Comparison of ENCODE assay signal across 24 mouse cellular contexts in the genomic region with DNA sequence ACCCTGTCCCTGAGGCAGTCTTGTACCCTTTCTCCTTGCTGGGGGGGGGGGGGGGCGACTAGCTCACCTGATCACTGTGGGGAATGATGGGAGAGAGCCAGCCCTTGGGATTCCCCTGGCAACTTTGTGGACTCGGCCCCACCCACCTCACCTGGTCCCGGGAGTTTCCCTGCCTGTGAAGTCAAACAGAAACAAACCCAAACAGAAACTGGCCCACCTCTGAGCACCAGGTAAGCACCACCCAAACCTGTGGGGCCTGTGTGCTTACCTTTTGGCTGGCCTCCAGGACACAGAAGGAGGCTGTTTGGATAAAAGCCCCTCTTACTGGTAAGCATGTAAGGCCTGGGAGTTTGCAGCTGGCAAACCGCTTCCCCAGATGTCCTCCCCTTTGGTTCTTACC. TPM values are rescaled to one million over a fixed set of nuclear protein-coding genes. Genes with fewer than 3 reads are reported as not detected.
DNase-seq lines count a peak whose midpoint lies in the region; ATAC-seq lines count a peak whose summit lies in the region.
"Had no signal": no experiment of that assay in that cellular context is flagged by ENCODE, and none has a peak within 500 bp of the region (broad histone marks: within the 10 kb centered on the region; RNA-seq: fewer than 3 reads in every experiment).

No protein-coding gene starts in this region.

- no peak for ATAC-seq in forebrain, embryonic 16.5 days
- peak; percentile 39; the same call in 1 of the 2 replicates for ATAC-seq in lung, embryonic 15.5 days (ENCODE audit: borderline replicate concordance, extremely low read depth, low FRiP score, low TSS enrichment)
- ATAC-seq in stomach, embryonic 14.5 days (ENCODE audit: insufficient number of reproducible peaks, insufficient read depth, low FRiP score, low read depth): peak; percentile 81
- ATAC-seq: liver, postnatal 0 days had no signal

- peaks cover 29% of the 10 kb centered on the region for H3K4me1 ChIP-seq in forebrain, embryonic 10.5 days
- H3K4me1 ChIP-seq in forebrain, embryonic 16.5 days (replicated peaks; ENCODE audit: control insufficient read depth, insufficient read depth, low read length): no peaks in the 10 kb centered on the region; the same call in 1 of the 2 replicates
- H3K4me1 ChIP-seq in lung, embryonic 15.5 days: peaks cover 9% of the 10 kb centered on the region; the same call in 1 of the 2 replicates
- peaks cover 20% of the 10 kb centered on the region for H3K4me1 ChIP-seq in stomach, embryonic 14.5 days (ENCODE audit: control insufficient read depth, insufficient read depth, low read length)
- H3K4me1 ChIP-seq: heart, embryonic 12.5 days had no signal

- no peaks in the 10 kb centered on the region for H3K9me3 ChIP-seq in forebrain, embryonic 10.5 days
- no peaks in the 10 kb centered on the region for H3K9me3 ChIP-seq in forebrain, embryonic 16.5 days (ENCODE audit: control insufficient read depth, low read length)
- H3K9me3 ChIP-seq in lung, embryonic 15.5 days: no peaks in the 10 kb centered on the region
- no peaks in the 10 kb centered on the region for H3K9me3 ChIP-seq in stomach, embryonic 14.5 days (ENCODE audit: control insufficient read depth, low read depth, low read length)
- H3K9me3 ChIP-seq: embryonic facial prominence, embryonic 15.5 days; heart, embryonic 12.5 days; hindbrain, embryonic 13.5 days had no signal

- H3K36me3 ChIP-seq in forebrain, embryonic 10.5 days (replicated peaks): no peaks in the 10 kb centered on the region
- no peaks in the 10 kb centered on the region for H3K36me3 ChIP-seq in forebrain, embryonic 16.5 days (ENCODE audit: control insufficient read depth, insufficient read depth)
- H3K36me3 ChIP-seq in lung, embryonic 15.5 days: no peaks in the 10 kb centered on the region
- H3K36me3 ChIP-seq in stomach, embryonic 14.5 days (ENCODE audit: control insufficient read depth, insufficient read depth, low read length): no peaks in the 10 kb centered on the region
- H3K36me3 ChIP-seq: embryonic facial prominence, embryonic 15.5 days; heart, embryonic 12.5 days; hindbrain, embryonic 13.5 days had no signal

- H3K27ac ChIP-seq in forebrain, embryonic 10.5 days: peak overlapping the region; percentile 6; the same call in 1 of the 2 replicates
- no peak overlapping the region for H3K27ac ChIP-seq in forebrain, embryonic 16.5 days (ENCODE audit: low read length)
- peak overlapping the region; percentile 37; the same call in 1 of the 2 replicates for H3K27ac ChIP-seq in lung, embryonic 15.5 days
- peak overlapping the region; percentile 63; the same call in 1 of the 2 replicates for H3K27ac ChIP-seq in stomach, embryonic 14.5 days (ENCODE audit: low read length)
- H3K27ac ChIP-seq: embryonic facial prominence, embryonic 15.5 days; hindbrain, embryonic 13.5 days had no signal

- no peak overlapping the region for H3K9ac ChIP-seq in forebrain, embryonic 16.5 days (replicated peaks; ENCODE audit: low read depth, low read length)
- no peak overlapping the region for H3K9ac ChIP-seq in lung, embryonic 15.5 days
- H3K9ac ChIP-seq in stomach, embryonic 14.5 days (replicated peaks; ENCODE audit: low read depth, low read length): no peak overlapping the region
- H3K9ac ChIP-seq: embryonic facial prominence, embryonic 15.5 days; heart, embryonic 12.5 days; hindbrain, embryonic 13.5 days; liver, postnatal 0 days had no signal

- H3K27me3 ChIP-seq in forebrain, embryonic 10.5 days (ENCODE audit: poor library complexity, severe bottlenecking): no peaks in the 10 kb centered on the region
- no peaks in the 10 kb centered on the region for H3K27me3 ChIP-seq in forebrain, embryonic 16.5 days (replicated peaks; ENCODE audit: control insufficient read depth, insufficient read depth, low read length)
- H3K27me3 ChIP-seq in lung, embryonic 15.5 days: no peaks in the 10 kb centered on the region
- H3K27me3 ChIP-seq in stomach, embryonic 14.5 days (ENCODE audit: control insufficient read depth, insufficient read depth, low read length): no peaks in the 10 kb centered on the region
- H3K27me3 ChIP-seq: embryonic facial prominence, embryonic 15.5 days had no signal

- no peak overlapping the region for H3K4me2 ChIP-seq in forebrain, embryonic 16.5 days (ENCODE audit: low read length)
- no peak overlapping the region for H3K4me2 ChIP-seq in lung, embryonic 15.5 days
- H3K4me2 ChIP-seq in stomach, embryonic 14.5 days (replicated peaks; ENCODE audit: low read depth, low read length): no peak overlapping the region
- H3K4me2 ChIP-seq: embryonic facial prominence, embryonic 15.5 days; heart, embryonic 12.5 days; hindbrain, embryonic 13.5 days had no signal

- WGBS in forebrain, embryonic 10.5 days: 71% methylated on average over 4 of the region's 4 CpGs
- 62% methylated on average over 4 of the region's 4 CpGs for WGBS in forebrain, embryonic 16.5 days
- 42% methylated on average over 4 of the region's 4 CpGs for WGBS in lung, embryonic 15.5 days
- 46% methylated on average over 4 of the region's 4 CpGs for WGBS in stomach, embryonic 14.5 days

- no peak for DNase-seq in forebrain, embryonic 10.5 days (ENCODE audit: extremely low spot score, low spot score)
- DNase-seq in kidney, postnatal 25 days: peak; percentile 34 to 70
- no peak for DNase-seq in kidney, adult 18-20 months
- DNase-seq in thymus, postnatal 10 days (ENCODE audit: low spot score in 2 of 2): no peak
- DNase-seq in adrenal gland, postnatal 36 days: no peak
- DNase-seq: adrenal gland, adult 2 months; cerebellum, adult 9-11 months; heart, adult 11 months; heart, postnatal 14 days; liver, postnatal 0 days; right cerebral cortex, postnatal 4 days; thymus, postnatal 36 days had no signal

- no peak overlapping the region for H3K4me3 ChIP-seq in forebrain, embryonic 10.5 days
- H3K4me3 ChIP-seq in forebrain, embryonic 16.5 days (replicated peaks; ENCODE audit: low read length): no peak overlapping the region
- no peak overlapping the region for H3K4me3 ChIP-seq in lung, embryonic 15.5 days
- H3K4me3 ChIP-seq in stomach, embryonic 14.5 days (ENCODE audit: low read depth, low read length): no peak overlapping the region
- H3K4me3 ChIP-seq: embryonic facial prominence, embryonic 15.5 days; heart, embryonic 12.5 days; hindbrain, embryonic 13.5 days had no signal

RNA-seq across cellular contexts. Expression of a gene that starts 22.4 kb away (rescaled TPM):
- polyA plus RNA-seq in forebrain, embryonic 10.5 days (2016; fragmentation: Nextera tagmentation; extraction: Ambion mirVana): 0.06 TPM in 1 of 2 replicates, not detected in the other
- polyA plus RNA-seq in forebrain, embryonic 16.5 days (2015; fragmentation: Nextera tagmentation; extraction: Ambion mirVana): not detected in 2 replicates
- not detected in 2 replicates for polyA plus RNA-seq in lung, embryonic 15.5 days (2015; fragmentation: Nextera tagmentation; extraction: Ambion mirVana)
- not detected in 2 replicates for polyA plus RNA-seq in stomach, embryonic 14.5 days (2014; fragmentation: Nextera tagmentation; extraction: Ambion mirVana)
- total RNA-seq in adrenal gland, postnatal 36 days (2021): not detected
- total RNA-seq: adrenal gland, adult 2 months; gastrocnemius, adult 8-10 months; heart, postnatal 14 days; layer of hippocampus, adult 18-20 months; left cerebral cortex, postnatal 36 days; liver, adult 2 months; monocyte, adult 5-6 weeks had no signal
- polyA plus RNA-seq: embryonic facial prominence, embryonic 15.5 days; heart, embryonic 12.5 days; intestine, embryonic 14.5 days; liver, adult 2 months; liver, postnatal 0 days had no signal

RNA-seq across cellular contexts. Expression of a gene that starts 52.3 kb away (rescaled TPM):
- 8.9 and 11.3 TPM in 2 replicates for polyA plus RNA-seq in forebrain, embryonic 10.5 days (2016; fragmentation: Nextera tagmentation; extraction: Ambion mirVana)
- 3.3 and 4.0 TPM in 2 replicates for polyA plus RNA-seq in forebrain, embryonic 16.5 days (2015; fragmentation: Nextera tagmentation; extraction: Ambion mirVana)
- 5.9 and 6.1 TPM in 2 replicates for polyA plus RNA-seq in lung, embryonic 15.5 days (2015; fragmentation: Nextera tagmentation; extraction: Ambion mirVana)
- 4.9 and 7.4 TPM in 2 replicates for polyA plus RNA-seq in stomach, embryonic 14.5 days (2014; fragmentation: Nextera tagmentation; extraction: Ambion mirVana)
- total RNA-seq in adrenal gland, postnatal 36 days (2021): 10 to 100 TPM; 21.2 to 25.4 TPM

RNA-seq across cellular contexts. Expression of a gene that starts 52.4 kb away (rescaled TPM):
- polyA plus RNA-seq in forebrain, embryonic 10.5 days (2016; fragmentation: Nextera tagmentation; extraction: Ambion mirVana): 131 and 132 TPM in 2 replicates
- polyA plus RNA-seq in forebrain, embryonic 16.5 days (2015; fragmentation: Nextera tagmentation; extraction: Ambion mirVana): 74.3 and 90.5 TPM in 2 replicates
- polyA plus RNA-seq in lung, embryonic 15.5 days (2015; fragmentation: Nextera tagmentation; extraction: Ambion mirVana): 90.5 and 94.8 TPM in 2 replicates
- 110 and 111 TPM in 2 replicates for polyA plus RNA-seq in stomach, embryonic 14.5 days (2014; fragmentation: Nextera tagmentation; extraction: Ambion mirVana)
- 100 to 1,000 TPM in 1 of 2 experiments, 10 to 100 TPM in 1; 99.7 to 102 TPM for total RNA-seq in adrenal gland, postnatal 36 days (2021)

RNA-seq across cellular contexts. Expression of a gene that starts 59.1 kb away (rescaled TPM):
- polyA plus RNA-seq in forebrain, embryonic 10.5 days (2016; fragmentation: Nextera tagmentation; extraction: Ambion mirVana): 244 and 249 TPM in 2 replicates
- polyA plus RNA-seq in forebrain, embryonic 16.5 days (2015; fragmentation: Nextera tagmentation; extraction: Ambion mirVana): 375 and 431 TPM in 2 replicates
- polyA plus RNA-seq in lung, embryonic 15.5 days (2015; fragmentation: Nextera tagmentation; extraction: Ambion mirVana): 421 and 454 TPM in 2 replicates
- 384 and 395 TPM in 2 replicates for polyA plus RNA-seq in stomach, embryonic 14.5 days (2014; fragmentation: Nextera tagmentation; extraction: Ambion mirVana)
- 100 to 1,000 TPM; 345 to 431 TPM for total RNA-seq in adrenal gland, postnatal 36 days (2021)

RNA-seq across cellular contexts. Expression of a gene that starts 59.9 kb away (rescaled TPM):
- polyA plus RNA-seq in forebrain, embryonic 10.5 days (2016; fragmentation: Nextera tagmentation; extraction: Ambion mirVana): 21.4 and 33.5 TPM in 2 replicates
- 21.1 TPM in 2 replicates for polyA plus RNA-seq in forebrain, embryonic 16.5 days (2015; fragmentation: Nextera tagmentation; extraction: Ambion mirVana)
- 24.0 and 34.3 TPM in 2 replicates for polyA plus RNA-seq in lung, embryonic 15.5 days (2015; fragmentation: Nextera tagmentation; extraction: Ambion mirVana)
- polyA plus RNA-seq in stomach, embryonic 14.5 days (2014; fragmentation: Nextera tagmentation; extraction: Ambion mirVana): 16.1 and 20.8 TPM in 2 replicates
- total RNA-seq in adrenal gland, postnatal 36 days (2021): 10 to 100 TPM; 20.2 to 27.3 TPM

Comparison
In these comparisons a context has a peak if more than half of its experiments do, and no peak if none do; other contexts are left out.
1. DNase-seq: peak in kidney, postnatal 25 days (2 of 2); none in forebrain, embryonic 10.5 days (single experiment), kidney, adult 18-20 months (single experiment), thymus, postnatal 10 days (0 of 2) and adrenal gland, postnatal 36 days (0 of 2).